Mouse (Mus musculus) embryonic facial prominence, embryonic 11.5 days (tissue): ENCODE results near the gene Nhlrc1. TPM values are rescaled to one million over a fixed set of nuclear protein-coding genes. Genes with fewer than 3 reads are reported as not detected.

Experiments used
- ATAC-seq: fragments of 200-750 bp; cut with Nextera tagmentation; replicated peaks from 2 replicates; pipeline ENCODE4 v1.8.0; 2017; ENCODE audit warnings: low read depth; ENCODE audit not compliant: insufficient number of reproducible peaks, low FRiP score, low TSS enrichment
- DNase-seq: peaks from one replicate; pipeline ENCODE4 v3.0.0-alpha.2; 2015; ENCODE audit warnings: low spot score
- H3K27ac ChIP-seq: fragments of 300-500 bp; sonication (generic); replicated peaks from 2 replicates; pipeline ENCODE4 v1.5.1; 2014; ENCODE audit warnings: mild to moderate bottlenecking, low read depth, low read length, control low read depth
- H3K27me3 ChIP-seq: fragments of 300-500 bp; sonication (generic); 2 replicates; pipeline ENCODE4 v1.6.1; 2014; ENCODE audit warnings: mild to moderate bottlenecking, low read length, moderate library complexity, mixed read lengths; ENCODE audit not compliant: control insufficient read depth, insufficient read depth
- H3K36me3 ChIP-seq: fragments of 300-500 bp; sonication (generic); replicated peaks from 2 replicates; pipeline ENCODE4 v1.6.1; 2014; ENCODE audit warnings: low read depth, mild to moderate bottlenecking, low read length, moderate library complexity, mixed read lengths; ENCODE audit not compliant: control insufficient read depth, insufficient read depth
- H3K4me1 ChIP-seq: fragments of 300-500 bp; sonication (generic); 2 replicates; pipeline ENCODE4 v1.6.1; 2014; ENCODE audit warnings: low read length, mixed read lengths; ENCODE audit not compliant: control insufficient read depth, insufficient read depth
- H3K4me2 ChIP-seq: fragments of 300-500 bp; sonication (generic); 2 replicates; pipeline ENCODE4 v1.6.1; 2014; ENCODE audit warnings: low read depth, mild to moderate bottlenecking, control low read depth, low read length, moderate library complexity
- H3K4me3 ChIP-seq: fragments of 300-500 bp; sonication (generic); 2 replicates; pipeline ENCODE4 v1.5.1; 2014; ENCODE audit warnings: low read depth, low read length, control low read depth
- H3K9ac ChIP-seq: fragments of 300-500 bp; sonication (generic); replicated peaks from 2 replicates; pipeline ENCODE4 v1.6.1; 2014; ENCODE audit warnings: mild to moderate bottlenecking, control low read depth, low read length
- H3K9me3 ChIP-seq: fragments of 300-500 bp; sonication (generic); replicated peaks from 2 replicates; pipeline ENCODE4 v1.6.1; 2016; ENCODE audit warnings: mild to moderate bottlenecking, low read length, inconsistent platforms, mixed read lengths; ENCODE audit not compliant: control insufficient read depth
- WGBS: fragments of 180-500 bp; shearing (Covaris S2); extraction: QIAGEN DNeasy Blood & Tissue Kit; methylation state at CpG from one replicate; pipeline ENCODE4 v1.1.7; 2014; 5-methylcytosine and 5-hydroxymethylcytosine counted together
- polyA plus RNA-seq: library from polyadenylated mRNA; unstranded; fragments of >200 nt; fragmentation: Nextera tagmentation; extraction: Ambion mirVana; gene quantifications from 2 replicates; pipeline ENCODE4 v1.2.1, GENCODE M21; 2014

The Nhlrc1 gene
- polyA plus RNA-seq, 1 experiment from 2014 or later = 5.2 TPM

- DNase-seq = no peak
- H3K36me3 ChIP-seq = no peaks in the 10 kb centered on the region; the same call in 1 of the 2 replicates
- 90% methylated on average over 4 of the region's 4 CpGs for WGBS
- no peaks in the 10 kb centered on the region for H3K9me3 ChIP-seq
- no peaks in the 10 kb centered on the region for H3K27me3 ChIP-seq
- no peak overlapping the region for H3K4me2 ChIP-seq
- no peak overlapping the region for H3K27ac ChIP-seq
- H3K4me1 ChIP-seq = no peaks in the 10 kb centered on the region; the same call in 1 of the 2 replicates
- no peak overlapping the region for H3K9ac ChIP-seq
- no peak overlapping the region for H3K4me3 ChIP-seq
- no peak for ATAC-seq
Measured at GRCm38 (mm10) chr13:47047996-47048395, 33.3 kb upstream of the Nhlrc1 start.

DNA sequence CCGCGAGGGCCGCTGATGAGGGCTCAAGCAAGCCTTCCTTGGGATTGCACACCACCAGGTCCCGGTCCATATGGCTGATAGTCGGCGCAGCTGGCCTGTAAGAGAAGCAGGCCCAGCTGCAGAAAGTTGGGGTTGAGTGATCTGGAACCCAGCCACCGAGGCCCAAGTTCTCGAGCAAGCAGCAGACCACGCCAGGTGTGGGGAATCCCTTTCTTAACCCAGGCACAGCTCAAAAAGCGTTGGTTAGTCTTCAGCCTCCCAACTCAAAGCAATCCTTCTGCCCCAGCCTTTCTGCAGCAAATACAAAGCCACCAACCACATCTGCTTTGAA lies 29.9 kb upstream of the Nhlrc1 start, which contains the start of gene Tpmt:
Gene Tpmt, minus strand, starts transcription at position 121 of the 331 bp plus-strand sequence.
- H3K9ac ChIP-seq = peak within 1 kb of the TSS; percentile 71
- no peaks in the 10 kb centered on the region for H3K27me3 ChIP-seq
- DNase-seq (no peak), ATAC-seq (no peak)
- peak within 1 kb of the TSS; percentile 86 for H3K4me3 ChIP-seq
- no peaks in the 10 kb centered on the region; the same call in 1 of the 2 replicates for H3K4me1 ChIP-seq
- 21% methylated on average over 10 of the region's 10 CpGs for whole genome bisulfite sequencing
- H3K4me2 ChIP-seq = peak within 1 kb of the TSS; percentile 98
- H3K36me3 ChIP-seq = no peaks in the 10 kb centered on the region
- H3K9me3 ChIP-seq = no peaks in the 10 kb centered on the region
- peak within 1 kb of the TSS; percentile 16; the same call in 1 of the 2 replicates for H3K27ac ChIP-seq

- Histone ChIP-seq H3K9ac (peak overlapping the region; percentile 71), H3K27ac (0 out of 2 replicates have a peak overlapping the region, but pooled peaks have one; percentile 16), H3K4me2 (peak overlapping the region; percentile 98), H3K36me3 (no peaks in the 10 kb centered on the region), H3K4me3 (peak overlapping the region; percentile 86), H3K27me3 (no peaks in the 10 kb centered on the region), H3K9me3 (no peaks in the 10 kb centered on the region), H3K4me1 (no peaks in the 10 kb centered on the region; the same call in 1 of the 2 replicates)
- DNase-seq (peak; percentile 19), ATAC-seq (peak; percentile 42)
- under 1% methylated on average over 45 of the region's 45 CpGs for WGBS
Measured at GRCm38 (mm10) chr13:47043833-47044616, 29.4 kb upstream of the Nhlrc1 start.

GRCm38 (mm10) chr13:47043030-47043680 lies 28.5 kb upstream of the Nhlrc1 start, which contains the start of gene Kdm1b:
Gene Kdm1b (plus strand): TSS chr13:47043499.
- Histone ChIP-seq H3K36me3 (no peaks in the 10 kb centered on the region), H3K4me1 (no peaks in the 10 kb centered on the region; the same call in 1 of the 2 replicates), H3K27ac (peak within 1 kb of the TSS; percentile 16; the same call in 1 of the 2 replicates), H3K9me3 (no peaks in the 10 kb centered on the region), H3K4me2 (peak within 1 kb of the TSS; percentile 98), H3K9ac (peak within 1 kb of the TSS; percentile 71), H3K27me3 (no peaks in the 10 kb centered on the region), H3K4me3 (peak within 1 kb of the TSS; percentile 86)
- under 1% methylated on average over 48 of the region's 48 CpGs for WGBS
- DNase-seq = peak; percentile 97
- peak; percentile 93 for ATAC-seq

- no peak overlapping the region for H3K27ac ChIP-seq
- no peak for ATAC-seq
- H3K36me3 ChIP-seq = no peaks in the 10 kb centered on the region
- no peak overlapping the region for H3K4me2 ChIP-seq
- H3K9me3 ChIP-seq = no peaks in the 10 kb centered on the region
- no peaks in the 10 kb centered on the region for H3K27me3 ChIP-seq
- 65% methylated on average over 8 of the region's 8 CpGs for WGBS
- H3K9ac ChIP-seq = no peak overlapping the region
- no peaks in the 10 kb centered on the region; the same call in 1 of the 2 replicates for H3K4me1 ChIP-seq
- H3K4me3 ChIP-seq = no peak overlapping the region
- DNase-seq = no peak
Measured at GRCm38 (mm10) chr13:47042024-47042633, 27.5 kb upstream of the Nhlrc1 start.

DNA sequence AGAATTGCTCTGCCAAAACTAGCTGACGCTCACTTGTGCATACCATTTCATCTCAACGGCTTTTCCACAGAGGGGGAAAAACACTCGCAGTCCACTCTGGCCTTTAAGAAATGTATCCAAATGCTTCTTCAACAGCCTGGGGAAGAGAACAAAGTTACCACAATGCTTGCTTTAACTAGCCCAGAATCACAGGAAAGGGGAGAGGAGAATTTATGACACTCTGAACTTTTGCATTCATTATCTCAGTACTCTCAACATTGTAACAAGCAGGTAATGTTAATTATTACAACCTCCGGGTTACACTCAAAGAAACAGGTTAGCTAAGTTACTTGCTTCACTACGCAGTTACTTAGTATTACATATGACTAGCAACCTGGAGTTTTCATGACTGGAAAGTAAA lies 25.4 kb upstream of the Nhlrc1 start:
- Histone ChIP-seq H3K36me3 (no peaks in the 10 kb centered on the region), H3K4me3 (no peak overlapping the region), H3K4me1 (no peaks in the 10 kb centered on the region; the same call in 1 of the 2 replicates), H3K27me3 (no peaks in the 10 kb centered on the region), H3K9ac (no peak overlapping the region), H3K4me2 (no peak overlapping the region), H3K27ac (no peak overlapping the region), H3K9me3 (no peaks in the 10 kb centered on the region)
- ATAC-seq (no peak), DNase-seq (no peak)
- WGBS = 98% methylated on average over 5 of the region's 5 CpGs

DNA sequence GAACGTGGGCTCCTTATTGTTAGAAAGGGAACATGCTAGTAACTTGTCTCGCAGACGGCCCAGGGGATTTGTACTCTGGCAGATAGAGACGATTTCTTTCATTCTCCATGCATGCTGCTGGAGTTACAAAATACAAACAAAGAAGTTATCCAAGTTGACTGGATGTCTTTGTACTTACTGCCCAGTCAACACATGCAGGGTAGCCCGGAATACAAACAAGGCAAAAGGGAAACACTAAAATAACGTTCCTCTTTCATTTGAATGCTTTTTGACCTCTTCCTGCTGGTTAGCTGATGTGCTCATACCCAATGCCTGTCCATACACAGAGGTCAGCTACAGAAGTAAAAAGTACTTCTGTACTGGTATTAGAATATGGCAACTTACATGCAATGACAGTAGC lies 23.3 kb upstream of the Nhlrc1 start:
- no peak for ATAC-seq
- Histone ChIP-seq H3K4me3 (no peak overlapping the region), H3K4me2 (no peak overlapping the region), H3K4me1 (no peaks in the 10 kb centered on the region), H3K36me3 (no peaks in the 10 kb centered on the region), H3K9ac (no peak overlapping the region), H3K9me3 (no peaks in the 10 kb centered on the region), H3K27me3 (no peaks in the 10 kb centered on the region), H3K27ac (no peak overlapping the region)
- WGBS = 85% methylated on average over 6 of the region's 6 CpGs
- DNase-seq = no peak
